Mouse (Mus musculus) embryonic facial prominence, embryonic 12.5 days (tissue): ENCODE data around the gene Spast. TPM values are rescaled to one million over a fixed set of nuclear protein-coding genes. Genes with fewer than 3 reads are reported as not detected.

Source experiments
- ATAC-seq: fragments of 200-750 bp; cut with Nextera tagmentation; 2 replicates; pipeline ENCODE4 v1.8.0; 2017; ENCODE audit not compliant: insufficient number of reproducible peaks, insufficient read depth, low FRiP score, low TSS enrichment
- H3K27ac ChIP-seq: fragments of 300-500 bp; sonication (generic); 2 replicates; pipeline ENCODE4 v1.5.1; 2016; ENCODE audit warnings: mild to moderate bottlenecking
- H3K27me3 ChIP-seq: fragments of 300-500 bp; sonication (generic); 2 replicates; pipeline ENCODE4 v1.6.1; 2016; ENCODE audit warnings: mild to moderate bottlenecking, moderate library complexity
- H3K36me3 ChIP-seq: fragments of 300-500 bp; sonication (generic); 2 replicates; pipeline ENCODE4 v1.6.1; 2016; ENCODE audit warnings: mild to moderate bottlenecking
- H3K4me1 ChIP-seq: fragments of 300-500 bp; sonication (generic); 2 replicates; pipeline ENCODE4 v1.6.1; 2016
- H3K4me2 ChIP-seq: fragments of 300-500 bp; sonication (generic); replicated peaks from 2 replicates; pipeline ENCODE4 v1.6.1; 2016; ENCODE audit warnings: mild to moderate bottlenecking, moderate library complexity
- H3K4me3 ChIP-seq: fragments of 300-500 bp; sonication (generic); 2 replicates; pipeline ENCODE4 v1.5.1; 2016; ENCODE audit warnings: mild to moderate bottlenecking
- H3K9ac ChIP-seq: fragments of 300-500 bp; sonication (generic); 2 replicates; pipeline ENCODE4 v1.6.1; 2016; ENCODE audit warnings: mild to moderate bottlenecking, moderate library complexity
- H3K9me3 ChIP-seq: fragments of 300-500 bp; sonication (generic); 2 replicates; pipeline ENCODE4 v1.6.1; 2016; ENCODE audit warnings: mild to moderate bottlenecking, moderate library complexity
- WGBS: fragments of 180-500 bp; shearing (Covaris S2); methylation state at CpG from one replicate; pipeline ENCODE4 v1.1.7; 2016; 5-methylcytosine and 5-hydroxymethylcytosine counted together
- polyA plus RNA-seq: library from polyadenylated mRNA; unstranded; fragments of >200 nt; fragmentation: Nextera tagmentation; extraction: Ambion mirVana; gene quantifications from 2 replicates; pipeline ENCODE4 v1.2.1, GENCODE M21; 2016

Spast gene
- polyA plus RNA-seq, 1 experiment from 2014 or later, result 28.9 TPM

- 88% methylated on average over 9 of the region's 9 CpGs for WGBS
- no peak for ATAC-seq
- H3K36me3 ChIP-seq, result no peaks in the 10 kb centered on the region
Measured at GRCm38 (mm10) chr17:74437762-74438161, 99.0 kb downstream of the Spast start.

DNA sequence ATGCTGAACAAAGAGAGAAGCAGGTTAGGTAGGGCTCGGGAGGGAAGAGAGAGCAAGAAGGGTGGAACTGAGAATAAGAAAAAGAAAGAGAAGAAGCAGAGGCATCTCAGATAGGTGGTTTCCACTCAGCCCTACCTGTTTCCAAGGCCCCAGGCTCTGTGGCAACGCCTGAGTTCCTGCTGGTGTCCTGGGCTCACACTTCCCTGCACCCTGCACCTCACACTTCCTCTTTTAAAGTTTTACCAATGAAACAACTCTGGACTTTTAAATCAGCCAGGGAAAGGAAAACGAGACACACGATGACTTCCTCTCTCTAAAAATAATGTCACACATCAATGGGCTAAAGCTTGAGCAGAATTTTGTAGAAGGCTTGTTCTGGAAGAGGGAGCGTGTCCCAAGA, 101.7 kb downstream of the Spast start:
- Histone ChIP-seq H3K27me3 (no peaks in the 10 kb centered on the region), H3K4me1 (no peaks in the 10 kb centered on the region), H3K27ac (no peak overlapping the region), H3K9me3 (no peaks in the 10 kb centered on the region), H3K36me3 (no peaks in the 10 kb centered on the region), H3K4me2 (no peak overlapping the region), H3K4me3 (no peak overlapping the region), H3K9ac (no peak overlapping the region)
- 71% methylated on average over 5 of the region's 5 CpGs for WGBS
- no peak for ATAC-seq

More at GRCm38 (mm10) chr17:74437762-74438161, 99.0 kb downstream of the Spast start:
- no peak overlapping the region for H3K27ac ChIP-seq
- H3K4me3 ChIP-seq, result no peak overlapping the region
- H3K9me3 ChIP-seq, result no peaks in the 10 kb centered on the region
- no peak overlapping the region for H3K4me2 ChIP-seq
- no peak overlapping the region for H3K9ac ChIP-seq
- no peaks in the 10 kb centered on the region for H3K27me3 ChIP-seq
- no peaks in the 10 kb centered on the region for H3K4me1 ChIP-seq

Other genes starting within 250 kb of the Spast start
- 77.9 and 83.7 TPM in 2 replicates for gene Memo1, start 43.5 kb upstream of the Spast start, polyA plus RNA-seq
- 233 and 238 TPM in 2 replicates for gene Dpy30, start 15.0 kb upstream of the Spast start, polyA plus RNA-seq
- gene Slc30a6, start 56.6 kb downstream of the Spast start, polyA plus RNA-seq, result 36.8 and 38.0 TPM in 2 replicates
- gene Nlrc4, start 120.2 kb downstream of the Spast start, polyA plus RNA-seq, result 0.23 and 0.33 TPM in 2 replicates
- gene Yipf4, start 150.5 kb downstream of the Spast start, polyA plus RNA-seq, result 51.0 and 56.1 TPM in 2 replicates
- gene Birc6, start 189.3 kb downstream of the Spast start, polyA plus RNA-seq, result 96.5 and 98.3 TPM in 2 replicates